Mouse (Mus musculus) heart, embryonic 16.5 days (tissue): ENCODE results near the gene Ebp. TPM values are rescaled to one million over a fixed set of nuclear protein-coding genes. Genes with fewer than 3 reads are reported as not detected.

Experiments used
- ATAC-seq: fragments of 200-750 bp; cut with Nextera tagmentation; replicated peaks from 2 replicates; pipeline ENCODE4 v1.8.0; 2017; ENCODE audit warnings: moderate number of reproducible peaks; ENCODE audit not compliant: insufficient read depth, low FRiP score; ENCODE audit errors: extremely low read depth
- H3K27ac ChIP-seq: fragments of 300-500 bp; sonication (generic); 2 replicates; pipeline ENCODE4 v1.5.1; 2014; ENCODE audit warnings: mild to moderate bottlenecking, low read length, control low read depth, moderate library complexity
- H3K27me3 ChIP-seq: fragments of 300-500 bp; sonication (generic); 2 replicates; pipeline ENCODE4 v1.6.1; 2014; ENCODE audit warnings: low read length, mixed read lengths; ENCODE audit not compliant: control insufficient read depth, insufficient read depth
- H3K36me3 ChIP-seq: fragments of 300-500 bp; sonication (generic); 2 replicates; pipeline ENCODE4 v1.6.1; 2014; ENCODE audit not compliant: control insufficient read depth, insufficient read depth
- H3K4me1 ChIP-seq: fragments of 300-500 bp; sonication (generic); 2 replicates; pipeline ENCODE4 v1.6.1; 2014; ENCODE audit warnings: low read length, mixed read lengths; ENCODE audit not compliant: control insufficient read depth, insufficient read depth
- H3K4me2 ChIP-seq: fragments of 300-500 bp; sonication (generic); 2 replicates; pipeline ENCODE4 v1.6.1; 2014; ENCODE audit warnings: low read depth, mild to moderate bottlenecking, control low read depth, low read length
- H3K4me3 ChIP-seq: fragments of 300-500 bp; sonication (generic); 2 replicates; pipeline ENCODE4 v1.5.1; 2014; ENCODE audit warnings: mild to moderate bottlenecking, control low read depth, low read length
- H3K9ac ChIP-seq: fragments of 300-500 bp; sonication (generic); 2 replicates; pipeline ENCODE4 v1.6.1; 2014; ENCODE audit warnings: low read length, control low read depth
- H3K9me3 ChIP-seq: fragments of 300-500 bp; sonication (generic); replicated peaks from 2 replicates; pipeline ENCODE4 v1.6.1; 2016; ENCODE audit warnings: low read length; ENCODE audit not compliant: control insufficient read depth
- WGBS: fragments of 180-500 bp; shearing (Covaris S2); extraction: QIAGEN DNeasy Blood & Tissue Kit; methylation state at CpG from one replicate; pipeline ENCODE4 v1.1.7; 2014; 5-methylcytosine and 5-hydroxymethylcytosine counted together
- polyA plus RNA-seq: library from polyadenylated mRNA; unstranded; fragments of >200 nt; fragmentation: Nextera tagmentation; extraction: Ambion mirVana; gene quantifications from 2 replicates; pipeline ENCODE4 v1.2.1, GENCODE M21; 2015

Ebp gene
- polyA plus RNA-seq, 1 experiment from 2014 or later, result 35.7 TPM

DNA sequence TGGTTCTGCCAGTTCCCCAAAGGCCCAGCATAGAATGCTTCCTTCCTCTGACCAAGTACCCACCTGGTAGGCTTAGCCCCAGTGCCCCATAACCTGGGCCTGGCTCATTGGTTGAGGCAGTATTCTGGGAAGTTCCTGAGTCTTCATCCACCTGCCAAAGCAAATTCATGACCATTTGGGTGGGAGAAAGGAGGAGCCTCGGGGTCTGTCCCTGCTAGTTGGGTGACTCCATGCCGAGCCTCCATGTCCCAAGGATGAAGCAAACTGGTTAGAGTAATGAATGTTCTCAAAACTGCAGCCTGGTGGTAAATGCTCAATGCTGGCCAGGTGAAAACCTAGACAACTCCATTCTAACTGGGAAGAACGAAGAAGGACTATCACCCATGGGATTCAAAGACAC lies 52.3 kb downstream of the Ebp start:
- Histone ChIP-seq H3K27ac (no peak overlapping the region), H3K9me3 (no peaks in the 10 kb centered on the region), H3K36me3 (peaks cover 20% of the 10 kb centered on the region), H3K4me2 (no peak overlapping the region), H3K4me3 (no peak overlapping the region), H3K4me1 (peaks cover 11% of the 10 kb centered on the region), H3K27me3 (no peaks in the 10 kb centered on the region), H3K9ac (no peak overlapping the region)
- WGBS, result 63% methylated on average over 3 of the region's 3 CpGs
- no peak for ATAC-seq

DNA sequence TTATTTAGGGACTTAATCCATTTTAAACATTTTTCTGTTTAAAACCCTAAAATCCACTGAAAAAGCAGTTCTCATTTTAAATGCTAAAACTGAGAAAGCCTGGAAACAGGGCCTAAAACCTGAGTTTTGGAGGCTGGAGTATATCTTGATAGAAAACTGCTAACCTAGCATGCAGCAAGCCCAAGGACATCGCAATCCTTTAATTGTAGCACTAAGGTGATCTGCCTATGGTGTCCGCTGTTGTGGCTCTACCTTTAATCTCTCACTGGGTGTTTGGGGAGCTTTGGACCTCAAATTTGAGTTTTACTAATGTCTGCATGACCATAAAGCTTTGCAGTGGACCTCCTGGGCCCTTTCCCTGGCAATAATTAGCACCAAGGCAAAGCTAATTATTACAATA lies 52.9 kb downstream of the Ebp start:
- H3K27ac ChIP-seq, result no peak overlapping the region
- H3K27me3 ChIP-seq, result no peaks in the 10 kb centered on the region
- WGBS, result 88% methylated on average over 2 of the region's 2 CpGs
- H3K36me3 ChIP-seq, result peaks cover 20% of the 10 kb centered on the region
- no peak overlapping the region for H3K9ac ChIP-seq
- H3K4me2 ChIP-seq, result no peak overlapping the region
- peaks cover 10% of the 10 kb centered on the region for H3K4me1 ChIP-seq
- H3K9me3 ChIP-seq, result no peaks in the 10 kb centered on the region
- H3K4me3 ChIP-seq, result no peak overlapping the region
- ATAC-seq, result no peak

DNA sequence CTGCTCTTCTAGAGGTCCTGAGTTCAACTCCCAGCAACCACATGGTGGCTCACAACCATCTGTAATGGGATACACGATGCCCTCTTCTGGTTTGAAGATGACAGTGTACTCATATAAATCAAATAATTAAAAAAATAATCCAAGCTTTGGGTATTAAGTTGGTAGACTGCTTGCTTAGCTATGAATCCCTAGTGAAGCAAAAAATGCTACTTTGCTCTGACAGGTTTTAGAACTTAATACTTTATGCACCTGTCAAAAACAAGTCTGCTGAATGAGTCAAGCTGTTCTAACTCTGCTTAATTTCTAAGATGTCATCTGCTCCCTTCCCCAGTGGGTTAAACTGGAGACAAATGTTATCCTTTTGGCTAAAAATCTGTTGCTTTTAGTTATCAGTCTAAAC lies 53.8 kb downstream of the Ebp start:
- no peak overlapping the region for H3K4me3 ChIP-seq

DNA sequence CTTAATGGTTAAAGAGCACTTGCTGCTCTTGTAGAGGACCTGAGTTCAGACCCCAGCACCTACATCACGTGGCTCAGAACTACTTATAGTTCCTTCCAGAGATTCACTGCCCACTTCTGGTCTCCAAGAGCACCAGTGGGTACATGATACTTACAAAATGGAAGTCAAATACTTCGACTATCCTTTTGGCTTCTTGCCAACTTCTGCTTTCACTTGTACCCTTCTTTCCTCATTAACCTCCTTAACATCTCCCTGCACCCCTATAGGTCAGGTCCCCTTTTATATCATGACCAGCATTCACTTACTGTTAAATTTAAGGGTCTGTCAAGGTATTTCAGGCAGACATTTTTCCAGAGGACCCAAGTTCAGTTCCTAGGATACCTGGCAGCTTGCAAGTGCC lies 57.4 kb downstream of the Ebp start:
- H3K27ac ChIP-seq, result no peak overlapping the region
- H3K27me3 ChIP-seq, result no peaks in the 10 kb centered on the region
- H3K4me3 ChIP-seq, result no peak overlapping the region
- WGBS, result 31% methylated on average over 2 of the region's 2 CpGs
- peaks cover 5% of the 10 kb centered on the region for H3K4me1 ChIP-seq
- H3K4me2 ChIP-seq, result no peak overlapping the region
- H3K36me3 ChIP-seq, result peaks cover 4% of the 10 kb centered on the region
- no peaks in the 10 kb centered on the region for H3K9me3 ChIP-seq
- ATAC-seq, result no peak
- no peak overlapping the region for H3K9ac ChIP-seq

More for the DNA sequence above, 53.8 kb downstream of the Ebp start:
- WGBS, result 42% methylated on average over 1 of the region's 1 CpGs
- Histone ChIP-seq H3K9ac (no peak overlapping the region), H3K4me1 (peaks cover 10% of the 10 kb centered on the region), H3K36me3 (peaks cover 20% of the 10 kb centered on the region), H3K9me3 (no peaks in the 10 kb centered on the region), H3K27ac (no peak overlapping the region), H3K4me2 (no peak overlapping the region), H3K27me3 (no peaks in the 10 kb centered on the region)
- no peak for ATAC-seq

Other genes starting within 250 kb of the Ebp start
- gene Hdac6, start 245.6 kb downstream of the Ebp start, polyA plus RNA-seq, result 26.1 and 26.7 TPM in 2 replicates
- 1.1 and 1.4 TPM in 2 replicates for gene Gata1, start 215.4 kb downstream of the Ebp start, polyA plus RNA-seq
- 0.74 and 0.77 TPM in 2 replicates for gene Glod5, start 175.0 kb downstream of the Ebp start, polyA plus RNA-seq
- 31.3 and 33.7 TPM in 2 replicates for gene Suv39h1, start 118.8 kb downstream of the Ebp start, polyA plus RNA-seq
- 0.62 and 2.2 TPM in 2 replicates for gene Was, start 103.0 kb downstream of the Ebp start, polyA plus RNA-seq
- 27.5 and 27.6 TPM in 2 replicates for gene Wdr13, start 60.6 kb downstream of the Ebp start, polyA plus RNA-seq
- 295 and 339 TPM in 2 replicates for gene Rbm3, start 47.6 kb downstream of the Ebp start, polyA plus RNA-seq
- gene Tbc1d25, start 17.3 kb downstream of the Ebp start, polyA plus RNA-seq, result 10.4 and 11.8 TPM in 2 replicates
- 4.3 and 5.0 TPM in 2 replicates for gene Porcn, start 13.0 kb upstream of the Ebp start, polyA plus RNA-seq
- gene Ftsj1, start 58.9 kb upstream of the Ebp start, polyA plus RNA-seq, result 23.8 and 25.7 TPM in 2 replicates
- 13.9 and 22.6 TPM in 2 replicates for gene Slc38a5, start 77.6 kb upstream of the Ebp start, polyA plus RNA-seq
- gene Ssxb10, start 133.9 kb upstream of the Ebp start, polyA plus RNA-seq, result not detected in 2 replicates
- gene Ssxb9, start 173.5 kb upstream of the Ebp start, polyA plus RNA-seq, result not detected in 2 replicates
- not detected in 2 replicates for gene Ssxb1, start 219.8 kb upstream of the Ebp start, polyA plus RNA-seq